In the genomic region with DNA sequence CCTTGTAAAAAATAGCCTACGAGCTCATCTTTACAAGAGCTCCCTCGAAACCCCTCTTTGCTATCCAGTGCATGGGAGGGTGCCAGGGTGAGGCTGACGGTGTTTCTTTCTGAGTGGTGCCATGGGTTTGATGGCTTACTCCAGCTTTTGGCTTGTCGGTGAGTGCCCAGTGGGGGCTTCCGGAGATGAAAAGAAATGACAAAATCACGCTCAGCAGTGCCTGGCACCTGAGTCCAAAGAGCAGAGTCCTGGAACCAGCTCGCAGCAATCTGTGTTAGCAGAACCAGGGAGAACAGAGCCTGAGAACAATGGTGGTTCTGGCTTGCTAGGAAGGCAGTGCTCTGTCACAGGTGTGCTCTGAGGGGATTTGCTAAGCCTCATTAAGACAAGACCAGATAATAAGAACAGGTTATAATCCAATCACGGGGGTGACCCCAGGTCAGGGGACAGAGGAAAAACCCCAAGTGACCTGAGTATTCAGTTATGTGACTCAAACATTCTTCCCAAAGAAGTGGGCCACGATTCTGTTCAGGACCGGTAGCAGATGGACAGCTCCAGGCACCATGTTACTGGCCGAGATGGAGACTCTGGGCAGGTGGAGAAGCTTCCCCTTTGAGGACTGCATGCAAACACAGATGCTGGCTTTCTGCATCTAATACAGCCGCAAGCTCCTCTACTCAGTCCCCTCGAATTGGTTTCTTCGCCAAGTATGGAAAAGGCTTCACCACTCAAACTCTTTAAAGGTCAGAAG, we compare ENCODE assay signal across 17 mouse cellular contexts.
A peak's percentile ranks its signal among the peaks of the same experiment; 100 is the strongest.
DNase-seq lines count a peak whose midpoint lies in the region; ATAC-seq and TF ChIP-seq lines count a peak whose summit lies in the region.
"Had no signal": no experiment of that assay in that cellular context is flagged by ENCODE, and none has a peak within 500 bp of the region (broad histone marks: within the 10 kb centered on the region; RNA-seq: fewer than 3 reads in every experiment).

No protein-coding gene starts in this region.

- DNase-seq in kidney, postnatal 0 days (ENCODE audit: low spot score) = peak; percentile 52
- no peak for DNase-seq in kidney, adult 9 months
- peak; percentile 30 for DNase-seq in cerebellum, adult 9-10 months
- peak; percentile 54 for DNase-seq in embryo, embryonic 10.5 days (ENCODE audit: low spot score)
- DNase-seq in retina, adult 2 months (ENCODE audit: low read depth, low spot score) = peak; percentile 22
- DNase-seq: gastrocnemius, postnatal 25 days; kidney, adult 2 months; liver, embryonic 13.5 days; lung, postnatal 14 days; thymus, postnatal 25 days had no signal

- no peak for TF ChIP-seq CTCF in kidney, postnatal 0 days (IDR thresholded peaks at IDR 0.05; ENCODE audit: low read depth)

- H3K4me3 ChIP-seq in kidney, postnatal 0 days (replicated peaks; ENCODE audit: low read depth, low read length) = no peak overlapping the region
- H3K4me3 ChIP-seq in forebrain, embryonic 12.5 days (replicated peaks) = no peak overlapping the region
- H3K4me3 ChIP-seq: embryonic facial prominence, embryonic 13.5 days; heart, embryonic 12.5 days; hindbrain, embryonic 12.5 days; liver, embryonic 13.5 days had no signal

- H3K9ac ChIP-seq in kidney, postnatal 0 days (ENCODE audit: low read depth, low read length) = no peak overlapping the region
- H3K9ac ChIP-seq in forebrain, embryonic 12.5 days = no peak overlapping the region
- H3K9ac ChIP-seq: embryonic facial prominence, embryonic 13.5 days; heart, embryonic 12.5 days; hindbrain, embryonic 12.5 days; liver, embryonic 13.5 days had no signal

- 69% methylated on average over 14 of the region's 14 CpGs for WGBS in kidney, postnatal 0 days
- 69% methylated on average over 14 of the region's 14 CpGs for WGBS in forebrain, embryonic 12.5 days

- no peaks in the 10 kb centered on the region for H3K4me1 ChIP-seq in kidney, postnatal 0 days (replicated peaks; ENCODE audit: insufficient read depth, low read length)
- peaks cover 5% of the 10 kb centered on the region; the same call in 1 of the 2 replicates for H3K4me1 ChIP-seq in forebrain, embryonic 12.5 days
- H3K4me1 ChIP-seq: embryonic facial prominence, embryonic 13.5 days; heart, embryonic 12.5 days; liver, embryonic 13.5 days had no signal

- no peak for ATAC-seq in kidney, postnatal 0 days (replicated peaks; ENCODE audit: low FRiP score, low read depth)
- ATAC-seq in forebrain, embryonic 12.5 days (ENCODE audit: low FRiP score) = no peak
- ATAC-seq in frontal cortex, adult (ENCODE audit: low TSS enrichment) = no peak
- ATAC-seq: forebrain, embryonic 14.5 days had no signal

- no peak overlapping the region for H3K27ac ChIP-seq in kidney, postnatal 0 days
- no peak overlapping the region for H3K27ac ChIP-seq in forebrain, embryonic 12.5 days
- H3K27ac ChIP-seq: embryonic facial prominence, embryonic 13.5 days; hindbrain, embryonic 12.5 days; liver, embryonic 13.5 days had no signal

- no peaks in the 10 kb centered on the region for H3K9me3 ChIP-seq in kidney, postnatal 0 days (replicated peaks; ENCODE audit: low read length)
- no peaks in the 10 kb centered on the region for H3K9me3 ChIP-seq in forebrain, embryonic 12.5 days
- H3K9me3 ChIP-seq: embryonic facial prominence, embryonic 13.5 days; heart, embryonic 12.5 days; hindbrain, embryonic 12.5 days; liver, embryonic 13.5 days had no signal

- no peaks in the 10 kb centered on the region for H3K27me3 ChIP-seq in kidney, postnatal 0 days (ENCODE audit: insufficient read depth, low read length)
- H3K27me3 ChIP-seq in forebrain, embryonic 12.5 days = peaks cover 11% of the 10 kb centered on the region; the same call in 1 of the 2 replicates
- H3K27me3 ChIP-seq: hindbrain, embryonic 12.5 days; liver, embryonic 13.5 days had no signal

- no peak overlapping the region for H3K4me2 ChIP-seq in kidney, postnatal 0 days (ENCODE audit: low read length)
- H3K4me2 ChIP-seq in forebrain, embryonic 12.5 days = no peak overlapping the region
- H3K4me2 ChIP-seq: embryonic facial prominence, embryonic 13.5 days; heart, embryonic 12.5 days; hindbrain, embryonic 12.5 days; liver, embryonic 13.5 days; midbrain, embryonic 11.5 days had no signal

- no peaks in the 10 kb centered on the region for H3K36me3 ChIP-seq in kidney, postnatal 0 days (ENCODE audit: insufficient read depth, low read length)
- no peaks in the 10 kb centered on the region for H3K36me3 ChIP-seq in forebrain, embryonic 12.5 days (replicated peaks)
- H3K36me3 ChIP-seq: embryonic facial prominence, embryonic 13.5 days; heart, embryonic 12.5 days; hindbrain, embryonic 12.5 days; liver, embryonic 13.5 days had no signal
